Mouse (Mus musculus) small intestine, adult 2 months (tissue): ENCODE measurements around the gene Arhgap35.
"Not testable (repeated sequence)": the region's sequence is repeated elsewhere in the genome, so short reads cannot be mapped to it uniquely, and the experiment has no call there.

ENCODE experiments used
- CTCF ChIP-seq: fragments of 200-500 bp; IDR thresholded peaks from 2 replicates; pipeline ENCODE4 v1.5.1; 2012; ENCODE audit warnings: low read depth, mild to moderate bottlenecking, control low read depth, inconsistent platforms, low read length, moderate library complexity, mixed read lengths; ENCODE audit not compliant: insufficient replicate concordance, insufficient read length; ENCODE audit errors: extremely low read depth
- POLR2A ChIP-seq: fragments of 200-500 bp; IDR thresholded peaks from 2 replicates; pipeline ENCODE4 v1.6.1; 2012; ENCODE audit warnings: low read depth, mild to moderate bottlenecking, control low read depth, inconsistent platforms, low read length, moderate library complexity

DNA sequence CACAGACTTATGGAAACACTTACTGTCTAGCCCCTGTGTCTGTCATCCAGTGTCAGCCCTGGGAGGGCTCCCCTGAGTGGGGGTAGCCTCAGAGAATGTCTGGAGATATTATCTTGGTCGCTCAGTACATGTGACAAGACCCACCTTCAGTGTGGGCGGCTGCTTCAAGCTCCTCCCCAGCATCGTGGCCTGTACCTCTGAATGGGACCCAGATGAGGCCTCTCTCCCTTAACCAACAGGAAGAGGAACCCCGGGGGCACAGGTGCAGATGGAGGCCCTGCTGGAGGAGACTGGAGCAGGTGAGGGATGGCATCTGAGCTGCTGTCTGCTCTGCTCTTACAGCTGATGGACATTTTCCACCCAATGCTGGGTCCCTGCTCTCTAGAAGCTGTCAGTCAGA, 28.3 kb upstream of the Arhgap35 start:
- not testable (repeated sequence) for TF ChIP-seq CTCF, POLR2A
